Mouse (Mus musculus) olfactory bulb, adult 2 months (tissue): ENCODE data around the gene Parp9. TPM values are rescaled to one million over a fixed set of nuclear protein-coding genes. Genes with fewer than 3 reads are reported as not detected.
"Not testable (repeated sequence)": the region's sequence is repeated elsewhere in the genome, so short reads cannot be mapped to it uniquely, and the experiment has no call there.

ENCODE experiments used
- H3K27ac ChIP-seq: fragments of 200-500 bp; 2 replicates; pipeline ENCODE4 v1.5.1; 2012; ENCODE audit warnings: low read depth, low read length; ENCODE audit not compliant: insufficient read depth
- H3K4me1 ChIP-seq: fragments of 200-500 bp; 2 replicates; pipeline ENCODE4 v1.6.1; 2012; ENCODE audit warnings: low read length; ENCODE audit not compliant: control insufficient read depth, insufficient read depth
- H3K4me3 ChIP-seq: fragments of 200-500 bp; 2 replicates; pipeline ENCODE4 v1.5.1; 2012; ENCODE audit warnings: mild to moderate bottlenecking, low read depth, low read length, moderate library complexity; ENCODE audit not compliant: insufficient read depth
- CTCF ChIP-seq: fragments of 200-500 bp; IDR thresholded peaks from 2 replicates; pipeline ENCODE4 v1.5.1; 2012; ENCODE audit warnings: low read depth, mild to moderate bottlenecking, low read length, moderate library complexity; ENCODE audit not compliant: insufficient read depth
- POLR2A ChIP-seq: fragments of 200-500 bp; IDR thresholded peaks from 2 replicates; pipeline ENCODE4 v1.6.1; 2012; ENCODE audit warnings: mild to moderate bottlenecking, low read depth, low read length, moderate library complexity; ENCODE audit not compliant: insufficient read depth
- WGBS: fragments of 180-500 bp; shearing (Covaris S2); methylation state at CpG from one replicate; pipeline ENCODE4 v1.1.7; 2018; 5-methylcytosine and 5-hydroxymethylcytosine counted together
- polyA plus RNA-seq: library from polyadenylated mRNA; stranded (reverse); fragments of >200 nt; gene quantifications from 2 replicates; pipeline ENCODE4 v1.2.4, GENCODE M21; 2012; ENCODE audit warnings: low replicate concordance; ENCODE audit not compliant: missing spikeins, insufficient read depth, insufficient read length

Parp9 gene
- polyA plus RNA-seq, 1 experiment: not detected

DNA sequence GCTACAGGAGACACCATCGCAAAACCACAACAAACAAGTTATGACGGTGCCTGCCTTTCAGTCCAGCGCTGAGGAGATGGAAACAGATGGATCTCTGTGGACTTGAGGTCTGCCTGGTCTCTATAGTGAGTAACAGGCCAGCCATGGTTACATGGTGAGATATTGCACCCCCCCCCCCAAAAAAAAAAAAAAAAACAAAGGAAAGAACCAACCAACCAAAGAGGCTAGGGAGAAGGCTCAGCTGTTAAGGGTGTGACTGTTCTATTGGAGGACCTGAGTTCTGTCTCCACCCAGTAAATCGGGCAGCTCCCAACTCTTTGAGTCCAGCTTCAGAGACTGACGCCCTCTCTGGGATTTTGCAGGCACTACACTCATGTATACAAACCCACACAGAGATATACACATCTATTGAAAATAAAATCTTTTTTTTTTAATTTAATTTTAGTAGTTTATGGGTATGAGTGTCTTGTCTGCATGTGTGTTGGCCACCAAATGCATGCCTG, 14.4 kb downstream of the Parp9 start:
- Histone ChIP-seq H3K27ac (no peak overlapping the region), H3K4me1 (no peaks in the 10 kb centered on the region), H3K4me3 (no peak overlapping the region)
- WGBS: 93% methylated on average over 5 of the region's 5 CpGs
- TF ChIP-seq POLR2A: no peak
- no peak for TF ChIP-seq CTCF

DNA sequence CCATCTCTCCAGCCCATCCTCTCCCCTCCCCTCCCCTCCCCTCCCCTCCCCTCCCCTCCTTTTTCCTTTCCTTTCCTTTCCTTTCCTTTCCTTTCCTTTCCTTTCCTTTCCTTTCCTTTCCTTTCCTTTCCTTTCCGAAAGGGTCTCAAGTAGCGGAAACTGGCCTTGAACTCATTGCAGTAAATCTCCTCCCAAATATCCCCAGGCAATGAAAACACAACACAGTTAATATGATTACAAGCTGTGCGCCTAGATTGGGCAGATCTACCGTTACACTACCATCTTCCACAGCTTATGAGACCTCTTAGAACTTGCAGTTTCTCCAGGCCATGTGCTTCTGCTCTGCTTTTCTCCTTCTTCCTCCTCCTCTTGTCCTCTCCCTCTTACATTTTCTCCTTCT, 27.7 kb downstream of the Parp9 start:
- H3K27ac ChIP-seq, H3K4me3 ChIP-seq, H3K4me1 ChIP-seq: not testable (repeated sequence)
- WGBS: 86% methylated on average over 4 of the region's 4 CpGs

DNA sequence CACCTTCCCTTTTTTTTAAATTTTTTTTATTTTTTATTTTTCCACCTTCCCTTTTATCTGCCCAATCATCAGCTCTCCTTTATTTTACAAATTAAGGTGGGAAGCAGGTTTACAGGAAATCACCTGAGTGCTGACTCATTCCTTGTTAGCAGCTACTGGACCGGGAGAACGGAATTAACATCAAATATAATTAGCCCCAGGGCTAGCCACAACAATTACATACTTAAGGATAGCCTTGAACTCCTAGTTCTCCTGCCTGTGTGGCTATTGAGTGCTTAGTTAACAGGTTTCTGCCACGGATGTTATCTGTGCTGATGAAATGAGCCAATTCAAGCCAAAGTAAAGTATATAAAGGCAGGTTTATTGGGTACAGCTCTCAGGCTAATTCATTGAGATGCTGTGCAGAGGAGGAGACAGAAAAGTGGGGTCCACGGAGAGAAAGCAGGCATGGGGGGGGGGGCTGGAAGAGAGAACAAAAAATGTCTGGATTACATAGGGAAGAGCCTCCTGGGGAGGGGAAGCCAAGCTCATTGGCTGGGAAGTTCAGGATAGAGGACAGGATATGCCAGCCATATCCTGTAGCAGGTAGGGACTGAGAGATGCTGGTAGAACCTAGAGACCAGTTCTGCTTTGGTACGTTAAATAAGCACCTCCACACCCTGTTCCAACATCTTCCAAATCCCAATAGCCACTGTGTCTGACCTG, 28.3 kb downstream of the Parp9 start:
- H3K4me1 ChIP-seq: no peaks in the 10 kb centered on the region
- TF ChIP-seq CTCF (no peak), POLR2A (no peak)
- H3K4me3 ChIP-seq: no peak overlapping the region
- no peak overlapping the region for H3K27ac ChIP-seq
- WGBS: 54% methylated on average over 5 of the region's 5 CpGs

DNA sequence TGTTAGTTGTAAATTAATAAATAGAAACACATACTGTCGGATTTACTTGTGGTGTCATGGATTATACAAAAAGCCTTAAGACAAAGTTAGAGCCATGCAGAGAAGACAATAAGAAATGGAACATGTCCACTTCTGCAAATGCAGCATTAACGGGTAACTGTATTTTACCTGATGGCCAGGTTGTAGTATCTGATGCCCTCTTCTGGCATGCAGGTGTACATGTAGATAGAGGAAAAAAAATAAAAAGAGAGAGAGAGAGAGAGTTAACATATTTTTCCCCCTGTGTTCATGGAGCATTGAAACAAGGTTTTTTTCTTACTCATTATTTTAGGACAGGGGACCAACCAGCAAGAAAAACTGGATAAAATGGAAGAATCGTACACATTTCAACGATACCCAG, 29.0 kb downstream of the Parp9 start:
- no peak overlapping the region for H3K27ac ChIP-seq
- 94% methylated on average over 4 of the region's 4 CpGs for WGBS
- no peak for TF ChIP-seq POLR2A
- TF ChIP-seq CTCF: no peak
- no peaks in the 10 kb centered on the region for H3K4me1 ChIP-seq
- H3K4me3 ChIP-seq: no peak overlapping the region

DNA sequence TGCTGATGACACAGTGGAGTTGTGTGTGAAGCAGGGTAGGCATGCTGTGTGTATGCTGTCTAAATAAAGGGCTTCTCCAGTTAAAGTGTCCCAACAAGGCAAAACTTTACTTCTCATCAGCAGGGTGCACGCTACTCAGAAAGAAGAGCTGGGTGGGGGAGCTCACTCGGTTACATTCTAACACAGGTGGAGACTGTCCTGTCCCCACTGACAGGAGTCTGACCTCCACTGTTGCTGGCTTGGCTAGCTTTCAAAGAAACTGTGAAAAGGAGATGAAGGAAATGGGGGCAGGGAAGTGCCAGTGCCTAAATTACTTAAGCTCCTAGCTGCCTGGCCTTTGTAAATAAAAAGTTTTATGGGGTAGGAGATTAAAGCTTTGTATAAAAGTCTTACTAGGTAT, 29.9 kb downstream of the Parp9 start:
- Histone ChIP-seq H3K27ac (no peak overlapping the region), H3K4me3 (no peak overlapping the region), H3K4me1 (no peaks in the 10 kb centered on the region)
- TF ChIP-seq POLR2A: no peak
- TF ChIP-seq CTCF: no peak
- 71% methylated on average over 2 of the region's 2 CpGs for WGBS

DNA sequence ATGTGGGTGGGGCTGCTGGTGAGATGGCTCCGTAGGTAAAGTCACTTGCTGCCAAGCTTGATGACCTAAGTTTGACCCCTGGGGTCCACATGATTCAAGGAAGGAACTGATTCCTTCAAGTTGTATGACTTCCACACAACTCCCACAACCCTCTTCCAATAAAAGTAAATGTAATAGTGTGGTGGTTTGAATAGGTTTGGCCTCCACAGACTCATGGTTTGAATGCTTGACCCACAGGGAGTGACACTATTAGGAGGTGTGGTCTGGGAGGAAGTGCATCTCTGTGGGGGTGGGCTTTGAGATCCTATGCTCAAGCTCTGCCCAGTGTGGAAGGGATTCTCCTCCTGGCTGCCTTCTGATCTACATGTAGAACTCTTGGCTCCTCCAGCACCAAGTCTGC, 35.8 kb downstream of the Parp9 start:
- no peak overlapping the region for H3K4me3 ChIP-seq
- 76% methylated on average over 1 of the region's 1 CpGs for WGBS
- no peak for TF ChIP-seq CTCF
- H3K27ac ChIP-seq: no peak overlapping the region
- H3K4me1 ChIP-seq: no peaks in the 10 kb centered on the region

DNA sequence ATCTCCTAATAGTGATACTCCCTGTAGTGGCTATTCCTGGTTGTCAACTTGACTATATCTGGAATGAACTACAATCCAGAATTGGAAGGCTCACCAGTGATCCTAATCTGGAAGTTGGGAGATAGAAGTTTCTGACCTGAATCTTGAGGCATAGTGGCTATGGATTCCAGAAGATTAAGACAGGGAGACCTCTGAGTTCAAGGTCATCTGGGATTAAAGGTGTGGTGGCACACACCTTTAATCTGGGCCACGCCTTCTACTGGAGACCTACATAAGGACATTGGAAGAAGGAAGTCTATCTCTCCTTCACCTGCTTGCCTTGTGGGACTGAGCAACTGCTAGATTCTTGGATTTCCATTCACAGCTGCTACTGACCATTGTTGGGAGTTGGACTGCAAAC, 40.2 kb downstream of the Parp9 start, which contains the start of gene Kpna1:
Gene Kpna1, plus strand, starts transcription at position 301 of the 400 bp plus-strand sequence.
- not testable (repeated sequence) for H3K4me1 ChIP-seq, H3K4me3 ChIP-seq, H3K27ac ChIP-seq
- 100% methylated on average over 1 of the region's 1 CpGs for WGBS

DNA sequence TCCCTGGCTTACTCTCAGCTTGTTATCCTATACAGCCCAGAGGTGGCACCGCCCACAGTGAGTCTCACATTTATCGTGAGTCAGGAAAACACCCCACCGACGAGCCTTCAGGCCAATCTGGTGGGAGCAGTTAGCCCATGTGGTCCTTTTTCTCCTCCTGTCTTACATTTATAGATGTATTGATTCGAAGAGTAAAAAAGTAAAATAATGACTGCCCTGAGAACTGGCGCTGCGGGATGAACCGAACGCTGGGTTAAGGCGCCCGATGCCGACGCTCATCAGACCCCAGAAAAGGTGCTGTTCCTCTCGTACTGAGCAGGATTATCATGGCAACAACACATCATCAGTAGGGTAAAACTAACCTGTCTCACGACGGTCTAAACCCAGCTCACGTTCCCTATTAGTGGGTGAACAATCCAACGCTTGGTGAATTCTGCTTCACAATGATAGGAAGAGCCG, 43.1 kb downstream of the Parp9 start:
- Histone ChIP-seq H3K4me1 (0 out of 2 replicates have a peak, but pooled peaks cover 2% of the 10 kb centered on the region), H3K4me3 (no peak overlapping the region), H3K27ac (no peak overlapping the region)
- TF ChIP-seq POLR2A (no peak), CTCF (no peak)
- WGBS: 62% methylated on average over 19 of the region's 19 CpGs

DNA sequence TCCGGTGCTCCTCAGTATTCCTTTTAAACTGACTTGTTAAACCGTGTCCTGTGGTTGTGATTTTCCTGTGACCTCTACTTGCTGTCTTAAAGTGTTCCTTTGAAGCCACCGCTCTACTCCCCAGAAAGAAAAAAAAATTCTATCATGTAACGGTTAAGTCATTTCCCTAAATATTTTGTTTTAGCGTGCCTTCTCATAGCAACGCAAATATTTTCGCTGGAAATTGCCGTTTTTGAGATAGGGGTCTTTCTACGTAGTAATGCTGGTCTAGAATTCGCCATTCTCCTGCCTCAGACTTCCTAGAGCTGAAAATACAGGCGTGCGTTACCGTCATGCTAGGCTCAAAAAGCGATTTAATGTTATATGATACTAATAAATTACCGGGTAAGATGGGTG, 44.2 kb downstream of the Parp9 start:
- 2% methylated on average over 15 of the region's 15 CpGs for WGBS

More for the DNA sequence above, 44.2 kb downstream of the Parp9 start:
- peak overlapping the region; percentile 22; the same call in 1 of the 2 replicates for H3K4me3 ChIP-seq
- TF ChIP-seq POLR2A: no peak
- TF ChIP-seq CTCF: no peak
- H3K27ac ChIP-seq: peak overlapping the region; percentile 74
- H3K4me1 ChIP-seq: peaks cover 5% of the 10 kb centered on the region; the same call in 1 of the 2 replicates
